Mouse (Mus musculus) midbrain, embryonic 16.5 days (tissue): ENCODE measurements at regions not wholly inside any gene's neighbourhood (a gene's known extent, or its start where the extent isn't known, plus 50 kb on each side); places are given as distances from the start of the nearest gene placed in this dataset.

Source experiments
- ATAC-seq: fragments of 200-750 bp; cut with Nextera tagmentation; 2 replicates; pipeline ENCODE4 v1.8.0; 2017; ENCODE audit warnings: moderate TSS enrichment
- H3K27ac ChIP-seq: fragments of 300-500 bp; sonication (generic); 2 replicates; pipeline ENCODE4 v1.5.1; 2014; ENCODE audit warnings: mild to moderate bottlenecking, low read length, mixed read lengths
- H3K27me3 ChIP-seq: fragments of 300-500 bp; sonication (generic); 2 replicates; pipeline ENCODE4 v1.6.1; 2014; ENCODE audit warnings: low read depth, low read length, mixed read lengths; ENCODE audit not compliant: control insufficient read depth, insufficient read depth
- H3K36me3 ChIP-seq: fragments of 300-500 bp; sonication (generic); 2 replicates; pipeline ENCODE4 v1.6.1; 2014; ENCODE audit warnings: mild to moderate bottlenecking, low read length, moderate library complexity, mixed read lengths; ENCODE audit not compliant: control insufficient read depth, insufficient read depth
- H3K4me1 ChIP-seq: fragments of 300-500 bp; sonication (generic); 2 replicates; pipeline ENCODE4 v1.6.1; 2014; ENCODE audit warnings: mild to moderate bottlenecking, low read length, mixed read lengths; ENCODE audit not compliant: control insufficient read depth, insufficient read depth
- H3K4me2 ChIP-seq: fragments of 300-500 bp; sonication (generic); 2 replicates; pipeline ENCODE4 v1.6.1; 2014; ENCODE audit warnings: mild to moderate bottlenecking, low read length, mixed read lengths
- H3K4me3 ChIP-seq: fragments of 300-500 bp; sonication (generic); 2 replicates; pipeline ENCODE4 v1.5.1; 2014; ENCODE audit warnings: low read depth, mild to moderate bottlenecking, low read length, moderate library complexity, mixed read lengths
- H3K9ac ChIP-seq: fragments of 300-500 bp; sonication (generic); 2 replicates; pipeline ENCODE4 v1.6.1; 2014; ENCODE audit warnings: low read depth, low read length, mixed read lengths
- H3K9me3 ChIP-seq: fragments of 300-500 bp; sonication (generic); replicated peaks from 2 replicates; pipeline ENCODE4 v1.6.1; 2014; ENCODE audit warnings: mild to moderate bottlenecking, low read length, mixed read lengths; ENCODE audit not compliant: control insufficient read depth, poor library complexity, severe bottlenecking
- WGBS: fragments of 180-500 bp; shearing (Covaris S2); extraction: QIAGEN DNeasy Blood & Tissue Kit; methylation state at CpG from one replicate; pipeline ENCODE4 v1.1.7; 2014; 5-methylcytosine and 5-hydroxymethylcytosine counted together

DNA sequence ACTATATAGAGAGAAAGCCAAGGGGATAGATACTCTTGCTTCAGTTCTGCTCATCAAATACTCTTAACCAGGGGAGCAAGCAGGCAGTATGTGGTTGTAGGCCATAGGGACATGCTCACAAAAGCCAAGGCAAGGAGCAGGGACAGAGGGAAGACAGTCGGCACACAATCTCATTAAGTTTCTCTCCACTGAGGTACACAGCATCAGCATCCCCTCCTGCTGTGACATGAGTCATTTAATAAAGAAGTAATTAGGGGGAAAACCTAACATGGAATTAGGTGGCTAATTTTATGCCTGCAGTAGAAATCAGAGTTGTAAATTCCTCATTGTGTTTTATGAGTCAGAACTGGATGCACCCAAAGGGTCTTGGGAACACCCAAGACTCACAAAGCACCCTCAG, 203.2 kb downstream of the Pdgfra start:
- H3K27ac ChIP-seq = no peak overlapping the region
- H3K4me3 ChIP-seq = no peak overlapping the region
- H3K9ac ChIP-seq = no peak overlapping the region
- no peak overlapping the region for H3K4me2 ChIP-seq
- H3K27me3 ChIP-seq = peaks cover 9% of the 10 kb centered on the region
- H3K36me3 ChIP-seq = no peaks in the 10 kb centered on the region
- no peak for ATAC-seq
- no peaks in the 10 kb centered on the region for H3K4me1 ChIP-seq
- WGBS = 48% methylated on average over 1 of the region's 1 CpGs
- H3K9me3 ChIP-seq = no peaks in the 10 kb centered on the region

DNA sequence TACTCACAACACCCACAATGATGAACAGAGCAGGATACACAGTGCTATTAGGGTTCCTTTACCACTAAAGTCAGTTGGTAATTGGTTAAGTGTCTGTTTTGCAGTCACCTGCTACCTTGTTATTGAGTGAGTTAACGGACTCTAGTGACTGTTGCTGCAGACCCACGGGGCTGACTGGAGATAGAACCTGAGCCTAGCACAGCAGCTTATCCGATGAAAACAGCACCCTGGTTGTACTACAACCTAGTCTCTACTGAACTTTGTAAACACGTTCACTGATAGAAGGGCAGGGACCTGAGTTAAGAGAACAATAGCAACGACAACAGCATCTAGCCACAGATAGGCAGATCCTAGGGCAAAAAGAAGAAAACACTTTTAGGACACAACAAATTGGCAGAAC, 206.8 kb downstream of the Pdgfra start:
- H3K4me1 ChIP-seq = no peaks in the 10 kb centered on the region
- no peak overlapping the region for H3K9ac ChIP-seq
- 87% methylated on average over 5 of the region's 5 CpGs for WGBS
- ATAC-seq = no peak
- H3K27me3 ChIP-seq = no peaks in the 10 kb centered on the region
- H3K9me3 ChIP-seq = no peaks in the 10 kb centered on the region
- H3K36me3 ChIP-seq = no peaks in the 10 kb centered on the region
- no peak overlapping the region for H3K27ac ChIP-seq
- no peak overlapping the region for H3K4me3 ChIP-seq
- no peak overlapping the region for H3K4me2 ChIP-seq

DNA sequence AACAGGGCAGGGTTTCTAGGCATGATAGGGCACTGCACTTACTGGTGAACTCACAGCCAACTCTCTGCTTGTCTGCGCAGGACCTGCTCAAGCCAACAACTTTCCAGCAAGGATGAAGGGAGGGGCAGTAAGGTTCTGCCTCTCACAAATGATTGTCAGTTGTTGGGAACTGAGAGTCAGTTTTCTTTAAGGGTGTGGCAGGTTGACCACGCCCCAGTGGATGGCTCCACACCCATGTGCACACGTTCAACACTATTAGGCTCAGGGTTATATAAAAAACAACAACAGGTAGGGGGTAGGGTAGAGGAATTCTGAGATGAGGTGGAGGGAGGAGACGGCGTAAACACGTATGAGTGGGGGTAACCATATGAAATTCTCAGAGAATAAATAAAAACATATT, 210.9 kb upstream of the Kit start:
- no peak overlapping the region for H3K27ac ChIP-seq
- H3K27me3 ChIP-seq = no peaks in the 10 kb centered on the region
- H3K4me1 ChIP-seq = no peaks in the 10 kb centered on the region
- no peak overlapping the region for H3K4me2 ChIP-seq
- H3K4me3 ChIP-seq = no peak overlapping the region
- 94% methylated on average over 6 of the region's 6 CpGs for WGBS
- H3K9ac ChIP-seq = no peak overlapping the region
- H3K9me3 ChIP-seq = no peaks in the 10 kb centered on the region
- H3K36me3 ChIP-seq = no peaks in the 10 kb centered on the region
- ATAC-seq = no peak

DNA sequence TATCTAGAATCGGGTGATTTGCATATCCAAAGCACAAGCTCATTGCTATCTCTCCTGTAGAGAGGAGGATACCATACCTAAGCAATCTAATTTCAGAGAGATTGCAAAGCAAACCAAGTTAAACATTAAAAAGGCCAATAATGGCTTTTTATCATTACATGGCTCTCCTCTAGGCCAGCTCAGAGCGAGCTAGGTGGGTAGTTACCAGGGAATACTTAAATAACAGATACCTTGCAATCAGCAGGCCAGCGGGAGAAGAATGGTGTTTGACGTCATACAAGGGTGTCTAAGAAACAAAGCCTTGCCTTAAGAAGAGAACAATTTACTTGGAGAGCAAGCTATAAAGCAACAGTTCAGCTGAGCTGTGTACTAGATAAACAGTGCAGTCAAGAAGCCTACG, 207.4 kb upstream of the Kit start:
- no peaks in the 10 kb centered on the region for H3K4me1 ChIP-seq
- no peak overlapping the region for H3K9ac ChIP-seq
- no peak overlapping the region for H3K4me2 ChIP-seq
- H3K4me3 ChIP-seq = no peak overlapping the region
- no peak for ATAC-seq
- H3K36me3 ChIP-seq = no peaks in the 10 kb centered on the region
- no peak overlapping the region for H3K27ac ChIP-seq
- 84% methylated on average over 5 of the region's 5 CpGs for WGBS
- H3K27me3 ChIP-seq = no peaks in the 10 kb centered on the region
- no peaks in the 10 kb centered on the region for H3K9me3 ChIP-seq

DNA sequence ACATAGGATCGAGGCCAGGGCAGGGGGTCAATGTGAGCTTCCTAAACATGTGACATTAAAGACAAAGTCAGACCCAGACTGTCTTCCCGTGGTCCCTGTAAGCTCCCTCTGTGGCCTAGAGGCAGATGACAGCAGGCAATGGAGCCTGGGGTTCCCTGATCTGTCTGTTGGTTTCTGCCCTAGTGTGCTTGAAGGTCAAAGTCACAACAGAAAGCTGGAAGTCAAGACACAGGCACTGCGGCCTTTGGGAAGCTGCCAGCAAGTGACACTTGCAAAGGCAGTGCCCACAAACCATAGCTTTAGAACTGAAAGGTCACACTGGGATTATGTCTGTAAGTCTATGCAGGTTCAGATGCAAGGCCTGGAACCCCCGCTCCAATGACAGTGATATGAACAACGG, 206.0 kb upstream of the Kit start:
- H3K4me2 ChIP-seq = no peak overlapping the region
- H3K27me3 ChIP-seq = no peaks in the 10 kb centered on the region
- no peak overlapping the region for H3K4me3 ChIP-seq
- H3K36me3 ChIP-seq = no peaks in the 10 kb centered on the region
- H3K9me3 ChIP-seq = no peaks in the 10 kb centered on the region
- ATAC-seq = no peak
- no peak overlapping the region for H3K9ac ChIP-seq
- H3K4me1 ChIP-seq = no peaks in the 10 kb centered on the region
- H3K27ac ChIP-seq = no peak overlapping the region
- WGBS = 90% methylated on average over 5 of the region's 5 CpGs

- Histone ChIP-seq H3K27me3 (no peaks in the 10 kb centered on the region), H3K4me3 (no peak overlapping the region), H3K4me1 (peaks cover 4% of the 10 kb centered on the region; the same call in 1 of the 2 replicates), H3K27ac (no peak overlapping the region), H3K9ac (no peak overlapping the region), H3K4me2 (no peak overlapping the region), H3K36me3 (no peaks in the 10 kb centered on the region), H3K9me3 (no peaks in the 10 kb centered on the region)
- 67% methylated on average over 3 of the region's 3 CpGs for WGBS
- ATAC-seq = no peak
Measured at GRCm38 (mm10) chr5:75372849-75373248, 201.9 kb upstream of the Kit start.

- H3K4me2 ChIP-seq = no peak overlapping the region
- peaks cover 5% of the 10 kb centered on the region; the same call in 1 of the 2 replicates for H3K4me1 ChIP-seq
- WGBS = 43% methylated on average over 19 of the region's 19 CpGs
- ATAC-seq = no peak
- no peaks in the 10 kb centered on the region for H3K9me3 ChIP-seq
- H3K4me3 ChIP-seq = no peak overlapping the region
- H3K27me3 ChIP-seq = no peaks in the 10 kb centered on the region
- H3K27ac ChIP-seq = no peak overlapping the region
- H3K36me3 ChIP-seq = no peaks in the 10 kb centered on the region
- no peak overlapping the region for H3K9ac ChIP-seq
Measured at GRCm38 (mm10) chr5:75377311-75378300, 197.1 kb upstream of the Kit start.

GRCm38 (mm10) chr5:75378655-75379054, 196.1 kb upstream of the Kit start:
- Histone ChIP-seq H3K9me3 (no peaks in the 10 kb centered on the region), H3K4me2 (no peak overlapping the region), H3K9ac (no peak overlapping the region), H3K4me3 (no peak overlapping the region), H3K27ac (no peak overlapping the region), H3K27me3 (no peaks in the 10 kb centered on the region), H3K36me3 (no peaks in the 10 kb centered on the region), H3K4me1 (peaks cover 5% of the 10 kb centered on the region; the same call in 1 of the 2 replicates)
- ATAC-seq = peak; percentile 17; the same call in 1 of the 2 replicates
- WGBS = 69% methylated on average over 2 of the region's 2 CpGs

DNA sequence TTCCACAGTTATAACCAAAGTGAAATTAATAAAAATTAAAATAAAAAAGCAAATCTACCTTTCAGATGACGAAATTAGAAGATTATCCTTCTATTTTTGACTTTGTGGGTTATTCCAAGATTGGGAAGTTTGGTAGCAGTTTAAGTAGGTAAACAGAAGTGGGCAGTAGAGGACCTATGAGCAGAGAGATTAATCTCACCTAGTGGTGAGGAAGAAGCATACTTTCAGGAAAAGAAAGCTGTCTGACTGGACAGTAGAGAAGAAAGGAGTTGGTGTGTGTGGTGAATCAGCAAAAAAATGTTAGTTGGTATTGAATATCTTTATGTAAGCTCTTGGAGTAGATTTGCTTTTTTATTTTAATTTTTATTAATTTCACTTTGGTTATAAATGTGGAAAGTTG, 194.4 kb upstream of the Kit start:
- WGBS = 72% methylated on average over 1 of the region's 1 CpGs
- Histone ChIP-seq H3K27me3 (no peaks in the 10 kb centered on the region), H3K36me3 (no peaks in the 10 kb centered on the region), H3K4me3 (no peak overlapping the region), H3K9ac (no peak overlapping the region), H3K27ac (no peak overlapping the region), H3K9me3 (no peaks in the 10 kb centered on the region), H3K4me2 (no peak overlapping the region), H3K4me1 (peaks cover 5% of the 10 kb centered on the region; the same call in 1 of the 2 replicates)
- no peak for ATAC-seq
